Mouse (Mus musculus) testis, postnatal 14 days (tissue): ENCODE measurements around the gene Zfp947.
"Not testable (repeated sequence)": the region's sequence is repeated elsewhere in the genome, so short reads cannot be mapped to it uniquely, and the experiment has no call there.

Experiments used
- DNase-seq: peaks from one replicate; pipeline ENCODE4 v3.0.0; 2021; ENCODE audit warnings: low spot score

Gene Zfp947

GRCm38 (mm10) chr17:22165722-22166294 is at the start of gene Zfp947:
Gene Zfp947, minus strand, starts transcription at chr17:22166190.
- DNase-seq, result peak; percentile 27

GRCm38 (mm10) chr17:22165304-22165703 is 686 bp downstream of the Zfp947 start:
- not testable (repeated sequence) for DNase-seq

GRCm38 (mm10) chr17:22153951-22154350 is 12.0 kb downstream of the Zfp947 start:
- DNase-seq, result not testable (repeated sequence)

GRCm38 (mm10) chr17:22118770-22119169 is 47.2 kb downstream of the Zfp947 start:
- DNase-seq, result no peak
